23 mouse cellular contexts compared by ENCODE assay signal in genomic region chr15:59882444-59882843, GRCm38 (mm10).
DNase-seq lines count a peak whose midpoint lies in the region; ATAC-seq lines count a peak whose summit lies in the region.
"Had no signal": no experiment of that assay in that cellular context is flagged by ENCODE, and none has a peak within 500 bp of the region (broad histone marks: within the 10 kb centered on the region; RNA-seq: fewer than 3 reads in every experiment).

No protein-coding gene starts in this region.

- DNase-seq in cerebellum, adult 9-11 months: no peak
- DNase-seq in retina, postnatal 1 day: peak; percentile 58
- no peak for DNase-seq in retina, embryonic 14.5 days (ENCODE audit: low spot score)
- peak; percentile 30 for DNase-seq in Muller cell, postnatal 12 days (ENCODE audit: inconsistent ontology term)
- DNase-seq in brain, adult 2 months (ENCODE audit: low read depth, low spot score): peak; percentile 26
- DNase-seq in gastrocnemius, postnatal 14 days: no peak
- no peak for DNase-seq in embryo, embryonic 11 days
- DNase-seq: adrenal gland, adult 2 months; adrenal gland, adult 8-10 months; adrenal gland, postnatal 10 days; adrenal gland, postnatal 14 days; adrenal gland, postnatal 25 days; adrenal gland, postnatal 36 days; B cell, adult 2 months; cerebellum, adult 11 months; cerebellum, adult 11-12 months; cerebellum, adult 18-20 months; cerebellum, adult 2 months; cerebellum, adult 8-10 months had no signal

- intact Hi-C loops in gastrocnemius, postnatal 14 days (cut with DNase I; ENCODE audit: low total_unique reads): no loop called here

- ATAC-seq in cerebellum, adult (ENCODE audit: insufficient number of reproducible peaks, low FRiP score, low TSS enrichment): 0 out of 2 replicates have a peak, but pooled peaks have one; percentile 52
- ATAC-seq: activated CD4-positive, CD25-positive, alpha-beta regulatory T cell, adult 4 months; CD4-positive, CD25-positive, alpha-beta regulatory T cell, adult 4 months; Patski had no signal

Comparison
In these comparisons a context has a peak if more than half of its experiments do, and no peak if none do; other contexts are left out.
1. DNase-seq: peak in retina, postnatal 1 day (single experiment), Muller cell, postnatal 12 days (single experiment) and brain, adult 2 months (single experiment); none in cerebellum, adult 9-11 months (single experiment), retina, embryonic 14.5 days (single experiment), gastrocnemius, postnatal 14 days (single experiment) and embryo, embryonic 11 days (single experiment).